Mouse (Mus musculus) left cerebral cortex, adult 9 months (tissue): ENCODE data around the gene Hoxb3.

Source experiments
- DNase-seq, 2 experiments: peaks; one replicate each; pipeline ENCODE4 v3.0.0; 2022; ENCODE audit warnings: low spot score in 2 of 2

Hoxb3 gene

DNA sequence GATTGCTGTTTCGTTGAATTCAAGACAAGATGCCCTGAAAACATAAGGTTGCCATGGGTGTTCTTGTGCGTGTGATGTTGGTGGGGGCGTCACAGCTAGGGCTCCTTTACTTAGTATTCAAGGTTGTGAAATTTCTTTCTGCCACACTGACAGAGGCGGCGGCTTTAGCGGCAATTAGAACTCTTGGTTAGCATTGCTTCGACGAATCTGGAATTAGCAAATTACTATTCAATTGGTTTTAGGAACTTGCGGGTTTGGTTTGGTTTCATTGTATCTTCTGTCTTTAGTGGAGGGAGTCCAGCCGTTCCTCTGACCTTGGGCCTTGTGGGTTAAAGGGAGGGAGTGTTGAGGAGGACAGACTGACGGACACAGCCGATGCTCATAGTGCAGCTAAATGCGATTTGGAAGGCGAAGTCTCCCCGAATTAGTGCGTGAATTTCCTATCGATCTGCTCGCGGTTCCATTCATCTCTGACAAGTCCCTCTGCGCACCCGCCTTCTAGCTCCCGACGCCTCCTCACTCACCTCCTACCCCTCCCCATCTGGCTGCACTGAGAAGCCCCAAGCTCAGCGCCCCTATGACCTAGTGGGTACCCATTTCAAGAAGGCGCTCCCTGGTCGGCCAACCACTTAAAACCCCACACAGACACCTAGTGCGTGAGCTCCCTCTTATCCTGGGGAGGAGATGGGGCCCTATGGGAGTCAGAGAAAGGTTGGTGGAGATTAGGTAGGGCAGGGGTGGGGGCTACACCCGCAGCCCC, 5.3 kb upstream of the Hoxb3 start, which contains the start of gene Hoxb4:
Gene Hoxb4 (plus strand): TSS at position 660 of the 760 bp plus-strand sequence.
- DNase-seq: no peak

- no peak for DNase-seq
Observed at GRCm38 (mm10) chr11:96318368-96319070, 4.6 kb upstream of the Hoxb3 start.

- DNase-seq: no peak
Observed at GRCm38 (mm10) chr11:96319071-96319902, 3.8 kb upstream of the Hoxb3 start.

- DNase-seq: no peak
Observed at GRCm38 (mm10) chr11:96319910-96320309, 3.2 kb upstream of the Hoxb3 start.

DNA sequence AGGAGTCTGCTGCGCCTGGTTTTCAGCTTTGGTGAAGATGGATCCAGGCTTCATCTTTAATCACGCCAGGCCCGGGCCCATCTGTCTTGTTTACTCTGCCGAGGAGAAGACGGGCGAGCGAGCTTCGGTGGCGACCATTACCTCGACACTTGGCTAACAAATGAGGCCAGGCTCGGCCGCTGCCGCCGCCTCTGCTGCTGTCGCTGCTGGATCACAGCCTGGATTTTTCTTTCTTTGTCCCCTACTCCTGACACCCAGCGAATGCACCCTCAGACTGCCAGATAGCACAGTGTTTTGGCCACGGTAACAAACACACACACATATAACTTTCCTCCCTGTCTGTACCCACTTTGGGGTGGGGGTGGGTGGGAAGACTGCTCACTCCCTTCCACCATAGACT, 2.4 kb upstream of the Hoxb3 start:
- no peak for DNase-seq

GRCm38 (mm10) chr11:96321846-96322245, 1.3 kb upstream of the Hoxb3 start:
- DNase-seq: no peak

- DNase-seq: no peak
Observed at GRCm38 (mm10) chr11:96322738-96323137, 388 bp upstream of the Hoxb3 start.

- DNase-seq: no peak
Observed at GRCm38 (mm10) chr11:96324125-96324524, 999 bp downstream of the Hoxb3 start.

DNA sequence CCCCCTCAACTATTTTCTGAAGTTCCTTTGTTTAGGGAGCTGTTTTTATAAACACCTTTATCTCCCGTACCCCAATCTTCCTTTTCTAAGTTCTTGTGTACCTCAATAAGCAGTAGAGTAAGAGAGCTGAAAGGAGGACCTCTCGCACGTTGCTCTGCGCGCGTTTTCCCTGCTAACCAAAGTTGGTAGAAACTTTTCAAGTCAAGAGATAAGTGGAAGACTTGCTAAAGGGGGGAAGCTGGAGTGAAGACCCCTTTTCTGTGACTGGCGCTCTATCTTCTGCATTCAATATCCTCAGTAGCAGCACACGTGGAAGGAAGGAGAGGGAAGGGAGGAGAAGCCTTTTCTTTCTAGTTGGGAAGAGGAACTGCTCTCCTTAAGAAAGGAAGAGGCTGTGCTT, 1.8 kb downstream of the Hoxb3 start:
- DNase-seq: no peak

DNA sequence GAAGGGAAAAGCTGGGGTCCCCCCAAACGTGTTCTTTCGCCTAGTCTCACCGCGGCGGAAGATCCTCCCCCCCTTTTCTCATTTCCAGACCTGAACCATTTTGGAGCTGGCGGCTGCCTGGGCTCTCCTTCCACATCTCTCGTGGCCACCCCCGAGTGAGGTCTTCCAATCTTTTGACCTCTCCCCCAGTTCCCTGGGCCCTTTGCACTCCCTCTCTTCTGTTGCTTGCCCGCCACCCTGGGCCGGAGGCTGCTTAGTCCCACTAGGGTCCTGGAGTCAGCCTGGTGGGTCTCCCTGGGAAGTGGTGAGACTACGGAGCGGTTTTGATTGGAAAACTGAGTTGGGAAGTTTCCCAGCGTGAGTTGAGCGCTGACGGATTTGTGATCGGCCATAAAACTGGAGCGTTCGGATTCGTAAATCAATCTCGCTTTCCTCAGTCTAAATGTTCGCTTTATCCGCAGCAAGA, 2.7 kb downstream of the Hoxb3 start:
- DNase-seq: no peak

- DNase-seq: no peak
Observed at GRCm38 (mm10) chr11:96326705-96327104, 3.6 kb downstream of the Hoxb3 start.

DNA sequence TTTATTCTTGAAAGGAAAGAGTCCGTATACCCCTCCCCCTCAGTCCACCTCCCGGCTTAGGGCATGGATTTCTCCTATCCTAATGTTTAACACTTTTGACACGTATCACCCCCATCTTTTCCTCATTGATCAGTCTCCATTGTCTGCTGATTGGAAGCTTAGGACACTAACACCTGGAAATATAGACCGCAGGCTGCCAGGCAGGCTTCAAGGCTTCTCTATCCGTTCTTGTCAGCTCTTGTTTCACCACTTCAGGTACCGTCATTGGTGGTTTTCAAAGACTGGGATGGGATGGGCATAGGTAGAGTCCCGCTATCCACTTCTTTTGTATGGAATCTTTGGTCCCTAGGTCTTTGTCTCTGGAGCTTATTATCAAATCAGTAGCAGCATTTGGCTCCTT, 4.0 kb downstream of the Hoxb3 start:
- no peak for DNase-seq

- no peak for DNase-seq
Observed at GRCm38 (mm10) chr11:96327750-96328149, 4.6 kb downstream of the Hoxb3 start.

- DNase-seq: no peak
Observed at GRCm38 (mm10) chr11:96328605-96329004, 5.5 kb downstream of the Hoxb3 start.

GRCm38 (mm10) chr11:96332105-96332504, 9.0 kb downstream of the Hoxb3 start:
- no peak for DNase-seq

DNA sequence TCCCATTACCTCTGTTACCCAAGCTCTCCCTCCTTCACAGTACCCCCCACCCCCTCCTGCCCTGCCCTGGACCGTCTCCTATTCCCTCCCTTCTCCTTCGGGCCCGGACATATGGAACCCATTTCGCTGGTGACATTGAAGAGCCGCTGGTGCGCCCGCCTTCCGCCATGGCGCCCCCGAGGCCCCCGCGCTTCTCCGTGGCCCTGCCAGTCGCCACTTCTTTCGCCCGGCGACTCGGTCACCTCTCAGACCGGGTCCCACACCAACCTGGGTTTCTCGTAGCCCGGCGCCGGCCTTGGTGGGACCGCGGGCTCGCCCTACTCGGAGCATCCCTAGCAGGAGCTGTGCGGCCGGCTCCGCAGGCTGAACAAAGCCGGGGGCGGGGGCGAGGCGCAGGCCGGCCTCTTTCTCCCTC, 9.5 kb downstream of the Hoxb3 start:
- DNase-seq: no peak

GRCm38 (mm10) chr11:96333241-96334001, 10.3 kb downstream of the Hoxb3 start:
- DNase-seq: no peak

GRCm38 (mm10) chr11:96334002-96334364, 10.9 kb downstream of the Hoxb3 start:
- DNase-seq: no peak

DNA sequence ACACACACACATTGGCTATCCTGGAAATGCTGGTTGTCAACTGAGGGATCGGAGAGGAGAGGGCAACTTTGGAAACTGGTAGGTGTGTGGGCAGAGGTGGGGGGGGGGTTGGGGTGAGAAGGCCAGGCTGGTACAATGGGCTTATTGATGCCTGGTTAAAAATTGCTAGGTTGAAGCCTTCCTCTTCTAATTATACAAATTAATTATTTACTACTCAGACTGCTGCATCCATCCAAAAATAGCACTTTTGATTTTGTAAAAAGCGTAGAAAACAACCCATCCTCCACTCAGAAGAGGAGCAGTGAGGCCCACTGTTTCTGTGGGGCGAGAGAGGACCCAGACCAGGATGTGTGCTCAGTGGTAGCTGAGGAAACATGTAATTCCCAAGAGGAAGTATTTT, 11.9 kb downstream of the Hoxb3 start:
- DNase-seq: no peak

GRCm38 (mm10) chr11:96336597-96336996, 13.5 kb downstream of the Hoxb3 start:
- no peak for DNase-seq

DNA sequence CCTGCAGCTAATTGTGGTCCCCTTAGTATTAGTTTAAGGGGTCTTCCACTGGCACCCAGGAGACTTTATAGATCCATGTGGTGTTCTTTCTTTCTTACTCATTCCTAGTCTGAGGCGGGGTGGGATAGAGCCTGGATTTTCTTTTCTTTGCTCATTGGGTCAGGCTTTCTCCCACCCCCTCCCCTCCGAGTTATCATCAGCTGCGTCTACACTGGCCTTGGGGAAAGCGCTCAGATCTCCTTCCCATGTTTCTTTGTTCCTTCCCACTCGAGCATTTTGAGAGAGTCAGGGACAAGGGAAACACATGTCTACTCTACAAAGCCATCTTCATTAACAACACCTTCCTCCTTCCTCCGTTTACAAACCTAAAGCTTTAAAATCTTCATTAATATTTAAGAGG, 13.9 kb downstream of the Hoxb3 start:
- DNase-seq: no peak
